Mouse (Mus musculus): Measurements from ENCODE around the gene Traf4.

DNA sequence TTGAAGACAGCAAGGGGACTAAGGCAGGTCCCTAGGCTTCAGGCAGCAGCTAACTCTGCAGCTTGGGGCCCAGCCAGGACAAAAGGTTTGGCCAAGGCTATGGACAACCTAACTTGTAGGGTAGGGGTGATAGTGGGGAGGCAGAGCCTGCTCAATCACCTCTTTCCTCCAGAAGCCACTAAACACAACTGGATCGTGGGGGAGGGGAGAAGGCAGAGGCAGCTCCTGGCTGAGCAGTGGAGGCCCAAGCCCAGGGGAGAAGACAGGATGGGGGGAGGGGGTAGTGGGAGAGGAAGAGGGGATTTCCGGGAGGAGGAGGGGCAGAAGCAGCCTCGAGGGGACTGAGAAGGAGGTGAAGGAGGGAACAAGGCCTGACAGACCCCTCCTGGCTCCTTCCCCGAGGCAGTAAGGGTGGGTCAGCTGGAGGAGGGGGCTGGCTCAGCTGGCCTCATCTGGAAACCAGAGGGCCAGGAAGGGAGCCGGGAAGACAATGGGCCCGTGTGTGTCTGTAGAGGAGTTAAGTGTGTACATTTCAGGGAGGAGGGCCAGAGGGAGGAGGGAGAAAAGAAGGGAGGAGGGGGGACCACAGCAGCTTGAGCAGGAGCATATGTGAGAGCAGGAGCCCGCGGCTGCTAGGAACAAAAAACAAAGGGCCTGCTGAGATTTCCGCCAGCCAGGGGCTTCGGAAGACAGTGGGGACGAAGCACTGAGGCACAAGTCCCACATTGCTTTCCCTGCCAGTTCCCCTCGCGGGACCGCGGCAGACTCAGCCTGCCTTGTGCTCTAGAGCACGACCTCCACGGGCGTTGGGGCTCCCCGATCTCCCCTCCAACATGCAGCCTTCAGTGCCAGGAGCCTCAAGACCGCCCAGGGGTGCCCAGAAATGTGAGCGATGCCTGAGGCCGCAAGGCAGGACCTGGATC, 1.4 kb downstream of the Traf4 start:
- TF ChIP-seq CTCF (IDR thresholded peaks at IDR 0.05; ENCODE audit: control insufficient read depth, insufficient read depth, insufficient read length), result no peak
- TF ChIP-seq MAX (IDR thresholded peaks at IDR 0.05), result no peak
- TF ChIP-seq USF1 (IDR thresholded peaks at IDR 0.05; ENCODE audit: low read depth), result no peak
- no peak for TF ChIP-seq MYOG (IDR thresholded peaks at IDR 0.05; ENCODE audit: control insufficient read depth, extremely low read depth, insufficient read length)
- TF ChIP-seq MYOD1 (IDR thresholded peaks at IDR 0.05; ENCODE audit: control insufficient read depth, insufficient read length, low read depth), result no peak
